In genomic region chr5:140151871-140152270, GRCm38 (mm10) we compare ENCODE assay signal across 11 mouse cellular contexts.
DNase-seq lines count a peak whose midpoint lies in the region; ATAC-seq lines count a peak whose summit lies in the region.
"Had no signal": no experiment of that assay in that cellular context is flagged by ENCODE, and none has a peak within 500 bp of the region (broad histone marks: within the 10 kb centered on the region; RNA-seq: fewer than 3 reads in every experiment).

No protein-coding gene starts in this region.

- H3K9me3 ChIP-seq in hindbrain, embryonic 13.5 days, result no peaks in the 10 kb centered on the region
- H3K9me3 ChIP-seq: limb, embryonic 13.5 days had no signal

- H3K36me3 ChIP-seq in hindbrain, embryonic 13.5 days, result no peaks in the 10 kb centered on the region

- no peak overlapping the region for H3K4me3 ChIP-seq in hindbrain, embryonic 13.5 days
- H3K4me3 ChIP-seq: limb, embryonic 13.5 days; megakaryocyte, embryonic 14.5 days had no signal

- peak overlapping the region; percentile 69; the same call in 1 of the 2 replicates for H3K27ac ChIP-seq in hindbrain, embryonic 13.5 days
- H3K27ac ChIP-seq: limb, embryonic 13.5 days had no signal

- 24% methylated on average over 2 of the region's 2 CpGs for WGBS in hindbrain, embryonic 13.5 days

- ATAC-seq in frontal cortex, adult (ENCODE audit: low TSS enrichment), result peak; percentile 31; the same call in 1 of the 2 replicates
- no peak for ATAC-seq in hindbrain, embryonic 13.5 days (ENCODE audit: low FRiP score)

- intact Hi-C loops in left cerebral cortex, postnatal 10 days (cut with DNase I), result no loop called here
- intact Hi-C loops in left cerebral cortex, postnatal 4 days (cut with DNase I), result no loop called here

- H3K9ac ChIP-seq in hindbrain, embryonic 13.5 days, result no peak overlapping the region
- H3K9ac ChIP-seq: limb, embryonic 13.5 days had no signal

- no peak overlapping the region for H3K4me2 ChIP-seq in hindbrain, embryonic 13.5 days
- H3K4me2 ChIP-seq: limb, embryonic 13.5 days had no signal

- DNase-seq in frontal cortex, postnatal 10 days (ENCODE audit: low spot score in 2 of 2), result no peak
- DNase-seq in left cerebral cortex, adult 18-20 months (ENCODE audit: low spot score in 2 of 2), result peak; percentile 11 to 13
- DNase-seq in left cerebral cortex, postnatal 10 days (ENCODE audit: extremely low spot score in 1 of 2, low spot score in 2 of 2), result no peak
- peak; percentile 15 for DNase-seq in left cerebral cortex, postnatal 4 days
- no peak for DNase-seq in adrenal gland, postnatal 36 days
- DNase-seq: cerebellum, adult 11 months; right cerebral cortex, postnatal 14 days had no signal

- H3K27me3 ChIP-seq in hindbrain, embryonic 13.5 days, result no peaks in the 10 kb centered on the region
- H3K27me3 ChIP-seq: limb, embryonic 13.5 days; megakaryocyte, embryonic 14.5 days had no signal

- peaks cover 14% of the 10 kb centered on the region for H3K4me1 ChIP-seq in hindbrain, embryonic 13.5 days (replicated peaks)

Comparison
In these comparisons a context has a peak if more than half of its experiments do, and no peak if none do; other contexts are left out.
1. DNase-seq: peak in left cerebral cortex, adult 18-20 months (2 of 2) and left cerebral cortex, postnatal 4 days (single experiment); none in frontal cortex, postnatal 10 days (0 of 2), left cerebral cortex, postnatal 10 days (0 of 2) and adrenal gland, postnatal 36 days (0 of 2).